Mouse (Mus musculus): ENCODE measurements around the gene Snx21.

Gene Snx21

GRCm38 (mm10) chr2:164770279-164770678 is 15.3 kb upstream of the Snx21 start:
- no peak for DNase-seq (ENCODE audit: low spot score in 2 of 2)

- no peak for DNase-seq (ENCODE audit: low spot score in 2 of 2)
Observed at GRCm38 (mm10) chr2:164771123-164771522, 14.5 kb upstream of the Snx21 start.

GRCm38 (mm10) chr2:164773229-164773988 is 12.2 kb upstream of the Snx21 start:
- no peak for DNase-seq (ENCODE audit: low spot score in 2 of 2)

- DNase-seq (ENCODE audit: low spot score in 2 of 2): no peak
Observed at GRCm38 (mm10) chr2:164773989-164774364, 11.6 kb upstream of the Snx21 start.

GRCm38 (mm10) chr2:164776130-164776529 is 9.5 kb upstream of the Snx21 start:
- no peak for DNase-seq (ENCODE audit: low spot score in 2 of 2)

- DNase-seq (ENCODE audit: low spot score in 2 of 2): no peak
Observed at GRCm38 (mm10) chr2:164776801-164777200, 8.8 kb upstream of the Snx21 start.

GRCm38 (mm10) chr2:164777246-164778014 is 8.2 kb upstream of the Snx21 start:
- no peak for DNase-seq (ENCODE audit: low spot score in 2 of 2)

- no peak for DNase-seq (ENCODE audit: low spot score in 2 of 2)
Observed at GRCm38 (mm10) chr2:164778015-164778287, 7.7 kb upstream of the Snx21 start.

- no peak for DNase-seq (ENCODE audit: low spot score in 2 of 2)
Observed at GRCm38 (mm10) chr2:164778809-164779208, 6.8 kb upstream of the Snx21 start.

GRCm38 (mm10) chr2:164779481-164780086 is 6.0 kb upstream of the Snx21 start, which contains the start of gene Tnnc2:
Tnnc2 (minus strand) TSS chr2:164779967.
- no peak for DNase-seq (ENCODE audit: low spot score in 2 of 2)

GRCm38 (mm10) chr2:164781876-164782275 is 3.7 kb upstream of the Snx21 start:
- DNase-seq (ENCODE audit: low spot score in 2 of 2): no peak

GRCm38 (mm10) chr2:164783926-164784581 is 1.6 kb upstream of the Snx21 start:
- DNase-seq (ENCODE audit: low spot score in 2 of 2): no peak

- DNase-seq (ENCODE audit: low spot score in 2 of 2): no peak
Observed at GRCm38 (mm10) chr2:164784869-164785420, 678 bp upstream of the Snx21 start.

- no peak for DNase-seq (ENCODE audit: low spot score in 2 of 2)
Observed at GRCm38 (mm10) chr2:164786388-164786885, 814 bp downstream of the Snx21 start.

- no peak for DNase-seq (ENCODE audit: low spot score in 2 of 2)
Observed at GRCm38 (mm10) chr2:164787032-164787431, 1.4 kb downstream of the Snx21 start.

- no peak for DNase-seq (ENCODE audit: low spot score in 2 of 2)
Observed at GRCm38 (mm10) chr2:164787779-164788178, 2.2 kb downstream of the Snx21 start.

GRCm38 (mm10) chr2:164788411-164788810 is 2.8 kb downstream of the Snx21 start:
- no peak for DNase-seq (ENCODE audit: low spot score in 2 of 2)

- DNase-seq (ENCODE audit: low spot score in 2 of 2): no peak
Observed at GRCm38 (mm10) chr2:164790451-164790850, 4.8 kb downstream of the Snx21 start.

GRCm38 (mm10) chr2:164791841-164792261 is 6.2 kb downstream of the Snx21 start:
- no peak for DNase-seq (ENCODE audit: low spot score in 2 of 2)

GRCm38 (mm10) chr2:164792400-164793190 is 7.0 kb downstream of the Snx21 start:
- DNase-seq (ENCODE audit: low spot score in 2 of 2): no peak

GRCm38 (mm10) chr2:164793236-164793635 is 7.6 kb downstream of the Snx21 start:
- no peak for DNase-seq (ENCODE audit: low spot score in 2 of 2)
